Mouse (Mus musculus) spleen, adult 2 months (tissue): ENCODE data around the gene Sh3d19. TPM values are rescaled to one million over a fixed set of nuclear protein-coding genes. Genes with fewer than 3 reads are reported as not detected.

Experiments used
- DNase-seq, 2 experiments: peaks; one replicate each; pipeline versions ENCODE4 v3.0.0 to v3.0.0-alpha.2; 2012 to 2021; ENCODE audit warnings: low spot score in 2 of 2, low read depth in 1 of 2
- H3K27ac ChIP-seq: fragments of 200-500 bp; 2 replicates; pipeline ENCODE4 v1.5.1; 2012; ENCODE audit warnings: low read length, inconsistent platforms; ENCODE audit not compliant: insufficient read depth
- H3K27me3 ChIP-seq: fragments of 200-500 bp; 2 replicates; pipeline ENCODE4 v1.6.1; 2012; ENCODE audit warnings: mild to moderate bottlenecking, moderate library complexity, low read length, inconsistent platforms; ENCODE audit not compliant: control insufficient read depth, insufficient read depth
- H3K36me3 ChIP-seq: fragments of 200-500 bp; 2 replicates; pipeline ENCODE4 v1.6.1; 2012; ENCODE audit warnings: mild to moderate bottlenecking, low read length, inconsistent platforms; ENCODE audit not compliant: control insufficient read depth, insufficient read depth
- H3K4me1 ChIP-seq: fragments of 200-500 bp; 2 replicates; pipeline ENCODE4 v1.6.1; 2011; ENCODE audit warnings: inconsistent platforms; ENCODE audit not compliant: control insufficient read depth, insufficient read depth, insufficient read length
- H3K4me3 ChIP-seq: fragments of 200-500 bp; 2 replicates; pipeline ENCODE4 v1.5.1; 2011; ENCODE audit warnings: mild to moderate bottlenecking, inconsistent platforms; ENCODE audit not compliant: insufficient read depth, insufficient read length; ENCODE audit errors: extremely low read depth
- CTCF ChIP-seq: fragments of 200-500 bp; IDR thresholded peaks from 2 replicates; pipeline ENCODE4 v1.5.1; 2011; ENCODE audit warnings: mild to moderate bottlenecking, inconsistent platforms; ENCODE audit not compliant: insufficient read depth, insufficient read length, insufficient replicate concordance; ENCODE audit errors: extremely low read depth
- POLR2A ChIP-seq: fragments of 200-500 bp; IDR thresholded peaks from 2 replicates; pipeline ENCODE4 v1.6.1; 2011; ENCODE audit warnings: low read depth, low read length, inconsistent platforms
- WGBS: fragments of 180-500 bp; shearing (Covaris S2); methylation state at CpG from one replicate; pipeline ENCODE4 v1.1.7; 2018; 5-methylcytosine and 5-hydroxymethylcytosine counted together
- polyA plus RNA-seq: library from polyadenylated mRNA; depleted of rRNA; stranded (reverse); fragments of >200 nt; gene quantifications from 2 replicates; pipeline ENCODE4 v1.2.3, GENCODE M21; 2012

Gene Sh3d19
- polyA plus RNA-seq, 1 experiment, result 5.6 TPM

GRCm38 (mm10) chr3:86024065-86024795 is 53.3 kb downstream of the Sh3d19 start:
- Histone ChIP-seq H3K4me3 (no peak overlapping the region), H3K27ac (no peak overlapping the region), H3K36me3 (no peaks in the 10 kb centered on the region), H3K27me3 (no peaks in the 10 kb centered on the region), H3K4me1 (no peaks in the 10 kb centered on the region)
- no peak for DNase-seq
- no peak for TF ChIP-seq CTCF
- no peak for TF ChIP-seq POLR2A
- WGBS, result 93% methylated on average over 12 of the region's 12 CpGs

- H3K27ac ChIP-seq, result no peak overlapping the region
Measured at GRCm38 (mm10) chr3:86025341-86026137, 54.6 kb downstream of the Sh3d19 start.

DNA sequence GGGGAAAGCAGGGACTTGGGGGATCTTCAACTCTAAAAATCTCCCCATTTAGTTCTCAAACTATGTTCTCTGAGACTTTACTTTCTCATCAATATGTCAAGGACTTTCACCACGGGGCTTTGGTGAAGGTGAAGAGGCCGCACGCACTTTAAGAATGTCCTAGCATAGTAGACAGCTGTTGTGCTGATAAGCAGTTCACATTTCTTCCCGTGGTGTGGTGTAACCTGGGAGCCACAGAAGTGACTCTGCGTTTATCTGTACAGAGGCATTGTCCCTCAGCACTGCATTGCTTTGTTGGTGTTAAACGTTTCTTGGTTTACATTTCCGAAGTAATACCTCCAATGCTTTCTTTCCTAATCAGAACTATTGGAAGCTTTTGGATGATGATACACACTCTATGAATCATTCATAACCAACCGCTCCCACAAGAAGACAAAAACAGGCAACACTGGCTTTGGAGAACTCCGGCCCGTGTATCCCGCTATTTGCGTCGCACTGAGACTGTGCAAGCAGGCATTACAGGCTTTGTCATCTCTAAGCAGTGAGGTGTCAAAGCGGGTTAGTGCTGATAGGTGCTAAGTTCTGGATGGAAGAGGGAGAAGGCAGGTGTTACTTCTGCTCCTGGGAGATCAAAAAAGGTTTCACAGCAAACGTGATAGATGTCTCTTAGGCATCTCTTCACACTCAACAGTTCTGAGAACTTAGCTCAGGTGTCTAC is 57.9 kb downstream of the Sh3d19 start:
- DNase-seq, result no peak
- no peak for TF ChIP-seq CTCF
- no peak for TF ChIP-seq POLR2A
- Histone ChIP-seq H3K4me1 (no peaks in the 10 kb centered on the region), H3K27ac (no peak overlapping the region), H3K4me3 (no peak overlapping the region), H3K27me3 (no peaks in the 10 kb centered on the region), H3K36me3 (no peaks in the 10 kb centered on the region)
- WGBS, result 79% methylated on average over 15 of the region's 15 CpGs

More at GRCm38 (mm10) chr3:86025341-86026137, 54.6 kb downstream of the Sh3d19 start:
- Histone ChIP-seq H3K4me1 (no peaks in the 10 kb centered on the region), H3K4me3 (no peak overlapping the region), H3K27me3 (no peaks in the 10 kb centered on the region), H3K36me3 (no peaks in the 10 kb centered on the region)
- no peak for TF ChIP-seq POLR2A
- no peak for TF ChIP-seq CTCF
- DNase-seq, result no peak
- 94% methylated on average over 20 of the region's 20 CpGs for WGBS

DNA sequence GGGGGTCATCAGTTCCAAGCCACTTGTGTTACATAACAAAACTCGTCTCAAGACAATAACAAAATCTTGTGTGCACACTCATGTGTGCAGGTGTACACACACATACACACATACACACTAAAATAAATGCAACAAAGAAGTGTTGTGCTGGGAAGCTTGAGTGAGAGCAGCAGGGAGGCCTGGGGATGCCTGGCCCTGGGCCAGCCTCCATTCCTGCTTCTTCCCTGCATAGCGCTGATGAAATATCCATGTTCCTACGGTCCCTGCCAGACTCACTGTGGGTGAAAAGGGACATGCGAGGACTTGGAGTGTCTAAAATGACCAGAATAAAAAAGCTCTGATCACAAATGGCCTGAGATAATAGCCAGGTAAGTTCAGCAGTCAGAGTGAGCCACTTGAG is 59.7 kb downstream of the Sh3d19 start:
- WGBS, result 86% methylated on average over 4 of the region's 4 CpGs
- Histone ChIP-seq H3K4me3 (no peak overlapping the region), H3K27ac (no peak overlapping the region)

DNA sequence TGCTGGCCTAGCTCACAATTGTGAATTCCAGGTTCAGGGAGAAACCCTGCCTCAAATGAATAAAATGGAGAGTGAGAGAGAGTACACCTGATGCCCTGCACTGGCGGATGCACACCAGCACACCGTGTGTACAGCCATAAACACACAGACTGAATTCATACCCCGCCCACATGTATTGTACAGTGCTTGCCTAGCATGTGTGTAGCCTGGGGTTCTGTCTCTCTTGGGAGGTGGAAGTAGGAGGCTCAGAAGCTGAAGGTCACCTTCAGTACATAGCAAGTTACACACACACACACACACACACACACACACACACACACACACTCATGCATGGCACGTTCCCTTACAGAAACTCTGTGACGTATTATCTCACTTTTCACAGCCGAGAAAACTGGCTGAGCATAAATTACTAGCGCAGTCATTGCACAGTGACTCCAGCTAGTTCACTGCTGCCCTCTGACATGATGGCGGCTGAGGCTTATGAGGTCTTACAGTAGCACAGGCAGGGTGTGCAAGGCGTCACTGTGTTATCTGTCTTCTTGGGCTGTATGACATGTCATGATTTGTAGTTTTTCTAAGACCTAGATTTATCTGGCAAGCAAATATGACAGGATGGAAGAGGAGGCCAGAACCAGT is 62.7 kb downstream of the Sh3d19 start:
- H3K4me1 ChIP-seq, result no peaks in the 10 kb centered on the region
- no peak overlapping the region for H3K4me3 ChIP-seq
- no peaks in the 10 kb centered on the region for H3K27me3 ChIP-seq
- TF ChIP-seq POLR2A (no peak), CTCF (no peak)
- no peak overlapping the region for H3K27ac ChIP-seq
- no peak for DNase-seq
- H3K36me3 ChIP-seq, result no peaks in the 10 kb centered on the region
- 95% methylated on average over 9 of the region's 9 CpGs for WGBS

More for the DNA sequence above, 59.7 kb downstream of the Sh3d19 start:
- Histone ChIP-seq H3K36me3 (no peaks in the 10 kb centered on the region), H3K27me3 (no peaks in the 10 kb centered on the region), H3K4me1 (no peaks in the 10 kb centered on the region)
- TF ChIP-seq POLR2A, result no peak
- no peak for TF ChIP-seq CTCF
- DNase-seq, result no peak

DNA sequence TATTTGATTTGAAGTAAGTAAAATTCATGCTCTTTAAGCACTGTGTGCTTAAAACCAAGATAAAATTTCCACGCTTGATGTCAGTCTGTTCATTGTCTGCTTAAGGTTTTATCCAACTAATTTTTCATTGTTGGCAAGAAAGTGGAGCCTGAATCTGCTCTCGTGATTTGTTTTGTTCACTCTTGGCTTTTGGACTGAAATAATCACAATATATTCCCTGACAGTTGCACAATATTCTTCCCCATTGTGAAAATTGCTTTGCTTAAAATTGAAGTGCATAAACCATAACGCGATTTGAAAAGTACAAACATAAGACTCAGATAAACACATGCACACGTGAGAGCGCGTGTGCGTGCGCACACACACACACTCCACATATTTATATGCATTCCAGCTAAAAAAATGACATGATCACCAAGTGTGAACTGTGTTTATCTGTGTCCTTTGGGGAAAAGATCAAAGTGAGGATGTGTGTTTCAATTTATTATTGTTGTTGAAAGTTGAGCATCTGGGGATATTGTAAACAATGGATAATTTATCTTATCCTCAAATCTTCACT is 67.1 kb downstream of the Sh3d19 start:
- Histone ChIP-seq H3K27me3 (no peaks in the 10 kb centered on the region), H3K4me1 (no peaks in the 10 kb centered on the region), H3K36me3 (no peaks in the 10 kb centered on the region), H3K27ac (no peak overlapping the region), H3K4me3 (no peak overlapping the region)
- no peak for DNase-seq
- TF ChIP-seq CTCF (no peak), POLR2A (no peak)
- 92% methylated on average over 9 of the region's 9 CpGs for WGBS
